Mouse (Mus musculus): Measurements from ENCODE around the gene Unc80.

GRCm38 (mm10) chr1:66550812-66551211, 82.6 kb downstream of the Unc80 start:
- TF ChIP-seq CTCF (IDR thresholded peaks at IDR 0.05; ENCODE audit: borderline replicate concordance, insufficient read depth, low read length) (no peak), POLR2A (IDR thresholded peaks at IDR 0.05; ENCODE audit: low read depth, low read length) (no peak)
